Mouse (Mus musculus): ENCODE data around the gene Dock8.

Dock8 gene

DNA sequence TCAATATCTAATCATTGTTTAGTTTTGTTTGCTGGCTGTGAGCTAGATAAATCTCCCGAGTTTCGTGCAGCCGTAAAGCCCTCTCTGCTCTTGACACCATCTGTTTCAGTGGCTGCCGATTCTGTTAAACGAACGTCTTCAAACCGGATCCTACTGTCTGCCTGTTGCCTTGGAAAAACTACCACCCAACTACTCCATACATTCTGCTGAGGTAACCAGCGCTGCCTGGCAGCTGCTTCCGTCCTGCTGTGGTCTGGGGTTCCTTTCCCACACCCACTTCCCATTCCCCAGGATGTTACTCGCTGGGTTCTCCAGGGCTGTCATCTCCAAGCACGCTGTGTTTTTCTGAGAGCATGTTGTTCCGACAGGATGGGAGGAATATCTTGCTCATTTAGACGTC, 123.7 kb downstream of the Dock8 start:
- no peak for DNase-seq (ENCODE audit: low spot score)

DNA sequence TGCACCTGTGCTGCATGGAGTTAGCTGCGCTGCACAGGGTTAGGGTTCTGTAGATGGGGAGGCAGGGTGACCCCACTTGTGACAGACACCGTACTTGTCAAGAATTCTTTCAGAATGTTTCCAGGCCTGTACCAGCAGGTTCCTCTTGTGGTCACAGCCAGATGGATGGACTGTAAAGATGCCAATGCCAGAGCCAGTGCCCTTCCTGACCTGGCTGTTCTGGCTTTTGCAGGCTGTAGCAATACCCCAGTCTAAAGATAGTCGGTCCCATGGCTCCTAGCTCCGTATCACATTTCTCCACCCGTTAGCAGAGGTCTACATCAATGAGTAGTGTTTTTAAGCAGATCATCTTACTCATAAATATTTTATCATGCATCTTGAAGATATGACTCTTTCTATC, 124.1 kb downstream of the Dock8 start:
- no peak for DNase-seq (ENCODE audit: low spot score)

GRCm38 (mm10) chr19:25132322-25132721, 133.0 kb downstream of the Dock8 start:
- peak; percentile 44 for DNase-seq (ENCODE audit: low spot score)

- DNase-seq (ENCODE audit: low spot score), result no peak
These were observed 134.6 kb downstream of the Dock8 start for GRCm38 (mm10) chr19:25133959-25134358.

- no peak for DNase-seq (ENCODE audit: low spot score)
These were observed 136.8 kb downstream of the Dock8 start for GRCm38 (mm10) chr19:25136171-25136570.

- no peak for DNase-seq (ENCODE audit: low spot score)
These were observed 138.8 kb downstream of the Dock8 start for GRCm38 (mm10) chr19:25137907-25138820.

DNA sequence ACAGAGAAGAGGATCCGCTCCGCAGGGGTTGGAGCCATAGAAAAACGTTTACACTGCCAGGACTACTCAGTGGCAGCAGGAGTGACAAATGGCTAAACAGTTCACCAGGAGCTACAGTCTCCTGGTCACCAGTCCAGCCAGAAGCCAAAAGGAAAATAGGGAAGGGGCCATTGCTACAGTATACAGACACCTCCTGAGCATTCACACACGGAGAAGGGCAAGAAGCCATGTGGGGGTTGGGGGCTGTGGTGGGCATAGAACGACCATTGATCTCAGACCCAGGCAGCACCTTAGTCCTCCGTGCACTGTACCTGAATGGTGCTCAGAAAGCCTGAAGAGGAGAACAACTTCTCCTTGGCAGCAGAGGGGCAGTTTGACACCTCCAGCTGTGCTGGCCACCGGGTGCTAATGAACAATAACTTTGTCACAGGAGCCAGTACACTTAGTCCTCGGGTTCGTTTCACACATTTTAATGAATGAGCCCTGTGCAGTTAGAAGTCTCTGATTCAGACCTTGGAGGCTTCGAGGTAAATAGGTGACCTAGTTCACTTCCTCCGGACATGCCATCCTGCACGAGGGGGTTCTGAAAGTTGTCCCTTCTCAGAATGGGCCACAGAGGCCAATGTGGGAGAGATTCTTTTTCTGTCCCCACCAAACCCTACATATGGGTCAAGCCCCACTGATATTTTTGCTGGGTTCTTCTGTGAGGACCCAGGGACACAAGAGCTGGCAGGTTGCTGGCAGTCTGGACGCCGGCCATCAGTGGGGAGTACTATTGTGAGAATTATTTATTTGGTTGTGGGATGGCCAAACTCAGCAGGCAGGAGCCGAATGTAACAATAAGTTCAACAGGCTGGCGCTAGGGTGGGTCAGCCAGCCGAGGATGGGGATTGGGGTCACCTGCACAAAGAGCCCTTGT, 145.0 kb downstream of the Dock8 start:
- DNase-seq (ENCODE audit: low spot score), result no peak

GRCm38 (mm10) chr19:25145116-25145515, 145.8 kb downstream of the Dock8 start:
- DNase-seq (ENCODE audit: low spot score), result no peak

- DNase-seq (ENCODE audit: low spot score), result no peak
These were observed 146.8 kb downstream of the Dock8 start for GRCm38 (mm10) chr19:25146122-25146521.

GRCm38 (mm10) chr19:25149788-25150187, 150.5 kb downstream of the Dock8 start:
- DNase-seq (ENCODE audit: low spot score), result no peak

DNA sequence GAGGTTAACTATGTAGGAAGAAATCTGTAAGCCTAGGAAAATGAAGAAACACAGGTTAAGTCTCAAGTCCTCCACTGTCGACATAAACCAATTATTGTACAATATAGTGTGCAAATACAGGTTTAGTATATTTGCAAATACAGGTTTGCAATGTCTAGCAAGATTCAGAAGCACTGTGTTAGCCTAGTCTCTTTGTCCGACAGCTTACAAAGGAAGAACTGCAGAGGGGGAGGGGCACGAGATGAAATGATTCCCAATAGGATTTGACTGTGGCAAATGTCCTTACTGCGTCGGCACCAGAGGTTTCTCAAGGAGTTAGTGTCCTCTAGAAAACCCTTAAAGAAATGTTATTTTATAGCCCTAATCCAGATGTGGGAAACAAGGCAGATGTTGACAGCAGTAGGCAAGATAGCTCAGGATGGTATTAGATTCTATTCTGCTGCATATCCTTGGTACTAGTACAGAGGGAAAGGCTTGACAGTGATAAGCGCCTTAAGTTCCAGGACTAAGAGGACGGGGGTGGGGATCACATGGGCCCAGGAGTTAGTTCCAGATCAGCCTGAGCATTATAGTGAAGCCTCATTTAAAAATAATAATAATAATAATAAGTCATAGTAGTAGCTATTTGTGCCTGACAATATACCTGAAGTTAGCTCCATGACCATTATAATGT, 155.3 kb downstream of the Dock8 start:
- no peak for DNase-seq (ENCODE audit: low spot score)

- no peak for DNase-seq (ENCODE audit: low spot score)
These were observed 155.9 kb downstream of the Dock8 start for GRCm38 (mm10) chr19:25155250-25155649.

DNA sequence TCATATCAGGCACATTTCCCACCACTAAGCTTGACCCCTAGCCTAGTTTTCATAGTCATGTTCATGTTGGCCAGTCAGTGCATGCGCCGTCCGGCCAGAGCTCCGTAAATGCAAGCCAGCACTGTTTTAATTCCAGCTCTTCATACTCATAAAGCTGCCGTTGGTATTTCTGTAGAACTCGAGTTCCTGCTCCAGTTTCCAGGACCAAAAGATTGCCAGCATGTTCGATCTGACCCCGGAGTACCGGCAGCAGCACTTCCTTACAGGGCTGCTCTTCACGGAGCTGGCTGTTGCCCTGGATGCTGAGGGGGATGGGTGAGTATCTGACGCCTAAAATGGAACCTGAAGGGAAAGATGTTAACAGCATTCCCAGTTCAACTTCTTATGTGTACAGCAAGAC, 156.4 kb downstream of the Dock8 start:
- no peak for DNase-seq (ENCODE audit: low spot score)

DNA sequence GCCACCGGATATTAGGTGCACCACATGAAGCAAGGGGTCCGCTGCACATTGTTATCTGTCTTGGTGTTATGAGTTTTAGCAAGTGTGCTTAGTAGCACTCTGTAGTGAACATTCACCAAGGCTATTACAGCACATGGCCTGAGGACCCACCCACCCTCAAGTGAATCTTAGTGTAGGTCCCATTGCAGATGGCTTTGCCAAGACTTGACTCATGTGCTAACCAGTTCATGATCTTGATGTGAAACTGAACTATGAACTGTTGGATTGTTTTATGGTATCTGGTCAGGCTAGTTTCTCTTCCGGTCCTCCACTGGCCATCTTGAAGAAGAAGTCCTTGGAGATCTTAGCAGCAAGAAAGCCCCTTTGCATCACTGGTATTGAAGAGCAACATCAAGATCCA, 162.9 kb downstream of the Dock8 start:
- DNase-seq (ENCODE audit: low spot score), result no peak

DNA sequence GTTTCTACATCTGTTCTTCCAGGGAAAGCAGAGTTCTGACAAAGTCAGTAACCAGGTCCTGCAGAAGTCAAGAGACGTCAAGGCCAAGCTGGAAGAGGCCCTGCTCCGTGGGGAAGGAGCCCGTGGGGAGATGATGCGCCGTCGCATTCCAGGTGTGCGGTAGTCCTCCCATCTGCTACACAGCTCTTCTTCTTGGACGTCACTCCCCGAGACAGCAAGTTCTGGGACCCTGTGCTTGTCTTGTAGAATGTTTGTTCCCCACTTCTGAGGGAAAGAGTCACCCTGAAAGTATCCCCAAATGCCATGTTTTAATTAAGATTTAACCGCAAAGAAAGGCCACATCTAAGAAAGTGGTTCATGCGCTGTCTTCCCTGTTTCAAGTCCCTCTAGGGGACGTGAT, 164.1 kb downstream of the Dock8 start:
- DNase-seq (ENCODE audit: low spot score), result no peak

DNA sequence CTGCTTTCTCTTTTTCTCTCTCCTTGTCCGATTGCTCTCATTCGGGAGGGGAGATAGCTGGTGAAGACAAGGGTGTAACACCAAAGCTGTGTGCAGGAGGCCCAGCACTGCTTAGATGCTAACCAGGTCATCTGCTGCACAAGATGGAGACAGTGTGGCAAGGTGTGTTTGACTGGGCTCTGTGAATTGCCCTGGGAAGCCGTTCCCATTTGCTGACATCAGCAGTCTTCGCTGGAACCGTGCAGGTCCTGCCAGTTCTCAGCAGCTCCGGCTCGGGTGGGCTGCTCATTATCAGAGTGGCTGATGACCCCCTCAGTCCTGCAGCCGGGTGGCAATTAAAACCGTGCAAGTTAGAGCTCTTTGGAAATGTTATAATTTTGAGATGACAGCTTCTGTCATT, 167.1 kb downstream of the Dock8 start:
- no peak for DNase-seq (ENCODE audit: low spot score)

DNA sequence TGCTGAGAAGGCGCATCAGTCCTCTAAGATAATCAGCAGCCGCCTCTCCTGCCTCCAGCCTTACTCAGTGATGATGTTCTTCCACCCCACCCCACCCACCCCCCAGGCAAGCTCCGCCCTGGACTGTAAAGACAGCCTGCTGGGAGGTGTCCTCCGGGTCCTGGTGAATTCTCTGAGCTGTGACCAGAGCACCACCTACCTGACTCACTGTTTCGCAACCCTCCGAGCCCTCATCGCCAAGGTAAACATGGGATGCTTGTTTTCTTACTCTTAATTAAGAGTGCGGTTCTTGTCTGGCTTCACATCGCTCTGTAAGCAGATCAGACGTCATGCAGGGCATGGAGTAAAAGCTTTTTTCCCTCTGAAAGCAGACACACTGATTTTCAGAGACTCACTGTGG, 172.1 kb downstream of the Dock8 start:
- no peak for DNase-seq (ENCODE audit: low spot score)

DNA sequence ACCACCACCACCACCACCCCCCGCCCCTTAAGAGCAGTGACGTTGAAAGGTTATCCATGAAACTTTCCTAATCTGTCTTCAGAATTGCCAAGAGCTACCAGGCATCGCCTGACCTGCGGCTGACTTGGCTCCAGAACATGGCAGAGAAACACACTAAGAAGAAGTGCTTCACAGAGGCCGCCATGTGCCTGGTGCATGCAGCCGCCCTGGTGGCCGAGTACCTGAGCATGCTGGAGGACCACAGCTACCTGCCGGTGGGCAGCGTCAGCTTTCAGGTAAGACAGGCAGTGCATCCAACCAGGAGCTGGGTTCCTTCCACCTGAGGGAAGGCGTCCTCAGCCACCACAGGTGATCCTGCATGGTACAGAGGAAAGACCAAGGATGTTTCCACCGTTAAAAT, 177.4 kb downstream of the Dock8 start:
- no peak for DNase-seq (ENCODE audit: low spot score)

GRCm38 (mm10) chr19:25180024-25180423, 180.7 kb downstream of the Dock8 start:
- DNase-seq (ENCODE audit: low spot score), result no peak

GRCm38 (mm10) chr19:25180547-25180946, 181.2 kb downstream of the Dock8 start:
- no peak for DNase-seq (ENCODE audit: low spot score)

- DNase-seq (ENCODE audit: low spot score), result no peak
These were observed 184.7 kb downstream of the Dock8 start for GRCm38 (mm10) chr19:25184076-25184475.

DNA sequence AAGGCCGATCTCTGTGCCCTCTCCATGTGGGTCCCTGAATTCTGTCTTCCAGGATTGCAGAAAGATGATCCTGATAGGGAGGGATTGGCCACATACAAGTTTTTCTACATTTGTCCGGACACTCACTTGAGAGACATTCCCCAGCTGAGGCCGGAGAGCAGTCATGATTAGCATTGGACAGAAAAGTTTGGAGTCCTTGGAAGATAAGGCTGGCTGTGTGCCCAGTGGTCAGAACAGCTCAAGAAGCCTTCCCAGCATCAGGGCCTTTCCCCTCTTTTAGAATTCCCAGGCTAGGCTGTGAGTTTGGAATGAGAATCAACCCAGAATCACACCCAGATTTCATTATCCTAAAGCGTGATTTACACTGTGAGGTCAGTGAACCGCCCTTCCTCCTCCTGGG, 187.0 kb downstream of the Dock8 start:
- DNase-seq (ENCODE audit: low spot score), result no peak

All from adipocyte (in vitro differentiated cells).